Mouse (Mus musculus) frontal cortex, postnatal 10 days (tissue): ENCODE measurements around the gene Clic4.
A peak's percentile ranks its signal among the peaks of the same experiment; 100 is the strongest.
"Not testable (repeated sequence)": the region's sequence is repeated elsewhere in the genome, so short reads cannot be mapped to it uniquely, and the experiment has no call there.

Source experiments
- DNase-seq, 2 experiments: peaks; one replicate each; pipeline ENCODE4 v3.0.0; 2022; ENCODE audit warnings: low spot score in 2 of 2, mixed read lengths in 1 of 2

Gene Clic4

GRCm38 (mm10) chr4:135191185-135191584, 81.4 kb downstream of the Clic4 start:
- DNase-seq: no peak

GRCm38 (mm10) chr4:135190364-135190763, 82.2 kb downstream of the Clic4 start:
- no peak for DNase-seq

GRCm38 (mm10) chr4:135189452-135190008, 83.1 kb downstream of the Clic4 start:
- DNase-seq: no peak

GRCm38 (mm10) chr4:135184277-135184676, 88.3 kb downstream of the Clic4 start:
- DNase-seq: not testable (repeated sequence)

- DNase-seq: no peak
These were observed 90.8 kb downstream of the Clic4 start for GRCm38 (mm10) chr4:135181819-135182218.

- no peak for DNase-seq
These were observed 93.5 kb downstream of the Clic4 start for GRCm38 (mm10) chr4:135179077-135179481.

GRCm38 (mm10) chr4:135177568-135177967, 95.0 kb downstream of the Clic4 start:
- DNase-seq: no peak

GRCm38 (mm10) chr4:135175406-135176120, 97.1 kb downstream of the Clic4 start:
- no peak for DNase-seq

- DNase-seq: no peak
These were observed 101.2 kb downstream of the Clic4 start for GRCm38 (mm10) chr4:135171304-135171875.

- no peak for DNase-seq
These were observed 103.1 kb downstream of the Clic4 start for GRCm38 (mm10) chr4:135169501-135169900.

- DNase-seq: no peak
These were observed 103.5 kb downstream of the Clic4 start for GRCm38 (mm10) chr4:135169096-135169495.

- DNase-seq: no peak
These were observed 104.6 kb downstream of the Clic4 start for GRCm38 (mm10) chr4:135167816-135168527.

- peak in 1 of 2 experiments; percentile 27 for DNase-seq
These were observed 106.0 kb downstream of the Clic4 start for GRCm38 (mm10) chr4:135166413-135167225.

- DNase-seq: no peak
These were observed 106.9 kb downstream of the Clic4 start for GRCm38 (mm10) chr4:135165761-135166160.
